Mouse (Mus musculus): ENCODE measurements around the gene Nop53. TPM values are rescaled to one million over a fixed set of nuclear protein-coding genes. Genes with fewer than 3 reads are reported as not detected.

The Nop53 gene
- polyA plus RNA-seq (2015; fragmentation: Nextera tagmentation; extraction: Ambion mirVana) = 273 and 293 TPM in 2 replicates

GRCm38 (mm10) chr7:15945721-15946536 is at the start of gene Nop53:
Gene Nop53, minus strand, starts transcription at chr7:15946074.
- peak; percentile 97 for DNase-seq (ENCODE audit: low spot score)

GRCm38 (mm10) chr7:15993789-15994188 is 47.9 kb upstream of the Nop53 start:
- no peak for DNase-seq (ENCODE audit: low spot score)

- DNase-seq (ENCODE audit: low spot score) = no peak
These were observed 47.3 kb upstream of the Nop53 start for GRCm38 (mm10) chr7:15993152-15993551.

- no peak for DNase-seq (ENCODE audit: low spot score)
These were observed 45.9 kb upstream of the Nop53 start for GRCm38 (mm10) chr7:15991764-15992163.

GRCm38 (mm10) chr7:15987661-15988356 is 41.9 kb upstream of the Nop53 start:
- no peak for DNase-seq (ENCODE audit: low spot score)

GRCm38 (mm10) chr7:15982729-15983407 is 37.0 kb upstream of the Nop53 start:
- DNase-seq (ENCODE audit: low spot score) = peak; percentile 69

- no peak for DNase-seq (ENCODE audit: low spot score)
These were observed 35.7 kb upstream of the Nop53 start for GRCm38 (mm10) chr7:15981538-15981937.

GRCm38 (mm10) chr7:15980246-15980645 is 34.4 kb upstream of the Nop53 start:
- no peak for DNase-seq (ENCODE audit: low spot score)

- DNase-seq (ENCODE audit: low spot score) = peak; percentile 50
These were observed 30.0 kb upstream of the Nop53 start for GRCm38 (mm10) chr7:15975904-15976303.

GRCm38 (mm10) chr7:15975451-15975850 is 29.6 kb upstream of the Nop53 start:
- no peak for DNase-seq (ENCODE audit: low spot score)

GRCm38 (mm10) chr7:15974712-15975111 is 28.8 kb upstream of the Nop53 start:
- peak; percentile 52 for DNase-seq (ENCODE audit: low spot score)

- DNase-seq (ENCODE audit: low spot score) = no peak
These were observed 26.4 kb upstream of the Nop53 start for GRCm38 (mm10) chr7:15972247-15972646.

- no peak for DNase-seq (ENCODE audit: low spot score)
These were observed 23.8 kb upstream of the Nop53 start for GRCm38 (mm10) chr7:15969674-15970073.

- DNase-seq (ENCODE audit: low spot score) = no peak
These were observed 22.4 kb upstream of the Nop53 start for GRCm38 (mm10) chr7:15968322-15968721.

GRCm38 (mm10) chr7:15967312-15967711 is 21.4 kb upstream of the Nop53 start, which contains the start of gene Ehd2:
Gene Ehd2, minus strand, starts transcription at chr7:15967567.
- DNase-seq (ENCODE audit: low spot score) = peak; percentile 58

- DNase-seq (ENCODE audit: low spot score) = no peak
These were observed 20.6 kb upstream of the Nop53 start for GRCm38 (mm10) chr7:15966489-15966888.

GRCm38 (mm10) chr7:15963798-15964652 is 18.2 kb upstream of the Nop53 start:
- no peak for DNase-seq (ENCODE audit: low spot score)

- no peak for DNase-seq (ENCODE audit: low spot score)
These were observed 16.7 kb upstream of the Nop53 start for GRCm38 (mm10) chr7:15962311-15963288.

- no peak for DNase-seq (ENCODE audit: low spot score)
These were observed 15.9 kb upstream of the Nop53 start for GRCm38 (mm10) chr7:15961798-15962197.

- no peak for DNase-seq (ENCODE audit: low spot score)
These were observed 15.4 kb upstream of the Nop53 start for GRCm38 (mm10) chr7:15961239-15961638.

All from thymus, postnatal 0 days (tissue).